Mouse (Mus musculus): ENCODE data around the gene Vnn1. TPM values are rescaled to one million over a fixed set of nuclear protein-coding genes. Genes with fewer than 3 reads are reported as not detected.

Gene Vnn1
- polyA plus RNA-seq, 2 experiments from 2014 or later = not detected

Other genes with a start within 250 kb of the Vnn1 start
- 100 to 1,000 TPM; 116 to 930 TPM for gene Rps12, start 107.4 kb upstream of the Vnn1 start, polyA plus RNA-seq (2017; shearing (Covaris generic))
- gene Slc18b1, start 97.7 kb upstream of the Vnn1 start, polyA plus RNA-seq (2017; shearing (Covaris generic)) = under 1 TPM in 1 of 2 experiments, not detected in 1; 0.25 TPM
- gene Vnn3, start 43.2 kb upstream of the Vnn1 start, polyA plus RNA-seq (2017; shearing (Covaris generic)) = not detected
- not detected for gene Taar1, start 25.7 kb downstream of the Vnn1 start, polyA plus RNA-seq (2017; shearing (Covaris generic))
- not detected for gene Taar2, start 43.9 kb downstream of the Vnn1 start, polyA plus RNA-seq (2017; shearing (Covaris generic))
- not detected for gene Taar3, start 54.9 kb downstream of the Vnn1 start, polyA plus RNA-seq (2017; shearing (Covaris generic))
- not detected for gene Taar4, start 65.8 kb downstream of the Vnn1 start, polyA plus RNA-seq (2017; shearing (Covaris generic))
- gene Taar5, start 76.0 kb downstream of the Vnn1 start, polyA plus RNA-seq (2017; shearing (Covaris generic)) = not detected
- not detected for gene Taar6, start 91.0 kb downstream of the Vnn1 start, polyA plus RNA-seq (2017; shearing (Covaris generic))
- gene Taar7a, start 98.8 kb downstream of the Vnn1 start, polyA plus RNA-seq (2017; shearing (Covaris generic)) = not detected
- not detected for gene Taar7b, start 105.3 kb downstream of the Vnn1 start, polyA plus RNA-seq (2017; shearing (Covaris generic))
- gene Taar7d, start 132.5 kb downstream of the Vnn1 start, polyA plus RNA-seq (2017; shearing (Covaris generic)) = not detected
- not detected for gene Taar7e, start 142.9 kb downstream of the Vnn1 start, polyA plus RNA-seq (2017; shearing (Covaris generic))
- gene Taar7f, start 154.8 kb downstream of the Vnn1 start, polyA plus RNA-seq (2017; shearing (Covaris generic)) = not detected
- gene Taar8a, start 181.8 kb downstream of the Vnn1 start, polyA plus RNA-seq (2017; shearing (Covaris generic)) = not detected
- gene Taar8b, start 197.6 kb downstream of the Vnn1 start, polyA plus RNA-seq (2017; shearing (Covaris generic)) = not detected
- not detected for gene Taar8c, start 207.2 kb downstream of the Vnn1 start, polyA plus RNA-seq (2017; shearing (Covaris generic))
- not detected for gene Taar9, start 214.8 kb downstream of the Vnn1 start, polyA plus RNA-seq (2017; shearing (Covaris generic))

All from activated CD4-positive, CD25-positive, alpha-beta regulatory T cell, adult 4 months (primary cell).